Mouse (Mus musculus): ENCODE results near the gene Rapsn.

Rapsn gene

GRCm38 (mm10) chr2:91080784-91081513, 45.5 kb downstream of the Rapsn start:
- DNase-seq (ENCODE audit: low spot score), result no peak

GRCm38 (mm10) chr2:91081775-91082695, 46.6 kb downstream of the Rapsn start, which contains the start of gene Spi1:
TSS of gene Spi1 (plus strand) at chr2:91082390.
- no peak for DNase-seq (ENCODE audit: low spot score)

- no peak for DNase-seq (ENCODE audit: low spot score)
Measured at GRCm38 (mm10) chr2:91082844-91083243, 47.4 kb downstream of the Rapsn start.

- no peak for DNase-seq (ENCODE audit: low spot score)
Measured at GRCm38 (mm10) chr2:91083366-91083940, 48.0 kb downstream of the Rapsn start.

- DNase-seq (ENCODE audit: low spot score), result no peak
Measured at GRCm38 (mm10) chr2:91084179-91084820, 48.9 kb downstream of the Rapsn start.

GRCm38 (mm10) chr2:91085494-91086391, 50.3 kb downstream of the Rapsn start:
- no peak for DNase-seq (ENCODE audit: low spot score)

GRCm38 (mm10) chr2:91086392-91087237, 51.2 kb downstream of the Rapsn start:
- no peak for DNase-seq (ENCODE audit: low spot score)

GRCm38 (mm10) chr2:91087453-91087852, 52.0 kb downstream of the Rapsn start:
- no peak for DNase-seq (ENCODE audit: low spot score)

- no peak for DNase-seq (ENCODE audit: low spot score)
Measured at GRCm38 (mm10) chr2:91088987-91089386, 53.6 kb downstream of the Rapsn start.

GRCm38 (mm10) chr2:91090208-91090607, 54.8 kb downstream of the Rapsn start:
- DNase-seq (ENCODE audit: low spot score), result no peak

GRCm38 (mm10) chr2:91090827-91091226, 55.4 kb downstream of the Rapsn start:
- DNase-seq (ENCODE audit: low spot score), result no peak

Data from layer of hippocampus, adult 9-10 months (tissue).